Comparison of ENCODE assay signal across 23 mouse cellular contexts in genomic region chr6:146078136-146078535, GRCm38 (mm10).
DNase-seq lines count a peak whose midpoint lies in the region; ATAC-seq and TF ChIP-seq lines count a peak whose summit lies in the region.
"Had no signal": no experiment of that assay in that cellular context is flagged by ENCODE, and none has a peak within 500 bp of the region (broad histone marks: within the 10 kb centered on the region; RNA-seq: fewer than 3 reads in every experiment).

No protein-coding gene starts in this region.

- H3K27me3 ChIP-seq in kidney, embryonic 15.5 days, result no peaks in the 10 kb centered on the region
- no peaks in the 10 kb centered on the region for H3K27me3 ChIP-seq in midbrain, embryonic 15.5 days (replicated peaks)
- no peaks in the 10 kb centered on the region for H3K27me3 ChIP-seq in midbrain, postnatal 0 days (ENCODE audit: insufficient read depth, low read length)
- H3K27me3 ChIP-seq in limb, embryonic 10.5 days (ENCODE audit: low read depth, poor library complexity, severe bottlenecking), result no peaks in the 10 kb centered on the region
- no peaks in the 10 kb centered on the region for H3K27me3 ChIP-seq in forebrain, embryonic 11.5 days (ENCODE audit: control insufficient read depth, insufficient read depth, low read length)
- H3K27me3 ChIP-seq: heart, embryonic 12.5 days; heart, embryonic 15.5 days had no signal

- H3K36me3 ChIP-seq in kidney, embryonic 15.5 days, result no peaks in the 10 kb centered on the region
- H3K36me3 ChIP-seq in midbrain, embryonic 15.5 days (replicated peaks), result no peaks in the 10 kb centered on the region
- H3K36me3 ChIP-seq in midbrain, postnatal 0 days (ENCODE audit: insufficient read depth, low read length), result no peaks in the 10 kb centered on the region
- no peaks in the 10 kb centered on the region for H3K36me3 ChIP-seq in limb, embryonic 10.5 days
- H3K36me3 ChIP-seq in forebrain, embryonic 11.5 days (ENCODE audit: control insufficient read depth, insufficient read depth, low read length), result no peaks in the 10 kb centered on the region
- H3K36me3 ChIP-seq: forebrain, embryonic 10.5 days; heart, embryonic 12.5 days; heart, embryonic 15.5 days had no signal

- DNase-seq in kidney, adult 18-20 months, result no peak
- DNase-seq in midbrain, postnatal 0 days (ENCODE audit: low spot score), result no peak
- DNase-seq in ZHBTc4 (ENCODE audit: low read depth, low spot score), result peak; percentile 7
- DNase-seq in limb, embryonic 10.5 days (ENCODE audit: low spot score), result peak; percentile 31
- DNase-seq in forebrain, embryonic 11.5 days (ENCODE audit: low spot score), result no peak
- DNase-seq: adrenal gland, adult 8-10 months; cerebellum, adult 11-12 months; cerebellum, adult 8-10 months; cerebellum, postnatal 36 days; forebrain, postnatal 0 days; gastrocnemius, postnatal 14 days; heart, adult 18-20 months had no signal

- ATAC-seq in kidney, embryonic 15.5 days (replicated peaks; ENCODE audit: low FRiP score), result peak; percentile 56; the same call in 1 of the 2 replicates
- 0 out of 2 replicates have a peak, but pooled peaks have one; percentile 37 for ATAC-seq in midbrain, embryonic 15.5 days (replicated peaks)
- no peak for ATAC-seq in midbrain, postnatal 0 days (ENCODE audit: low FRiP score)
- no peak for ATAC-seq in forebrain, embryonic 11.5 days (replicated peaks; ENCODE audit: low FRiP score)
- ATAC-seq: activated CD4-positive, CD25-positive, alpha-beta regulatory T cell, adult 4 months; CD4-positive, CD25-positive, alpha-beta regulatory T cell, adult 4 months; forebrain, embryonic 14.5 days; forebrain, postnatal 0 days; hindbrain, postnatal 0 days had no signal

- TF ChIP-seq CTCF in midbrain, postnatal 0 days (IDR thresholded peaks at IDR 0.05), result no peak

- H3K9me3 ChIP-seq in kidney, embryonic 15.5 days (replicated peaks), result peaks cover 5% of the 10 kb centered on the region; the same call in 1 of the 2 replicates
- no peaks in the 10 kb centered on the region for H3K9me3 ChIP-seq in midbrain, embryonic 15.5 days
- H3K9me3 ChIP-seq in midbrain, postnatal 0 days (ENCODE audit: low read length), result 0 out of 2 replicates have a peak, but pooled peaks cover 6% of the 10 kb centered on the region
- no peaks in the 10 kb centered on the region for H3K9me3 ChIP-seq in limb, embryonic 10.5 days (replicated peaks)
- no peaks in the 10 kb centered on the region; the same call in 1 of the 2 replicates for H3K9me3 ChIP-seq in forebrain, embryonic 11.5 days (ENCODE audit: control insufficient read depth, low read length)
- H3K9me3 ChIP-seq: heart, embryonic 15.5 days had no signal

- H3K4me1 ChIP-seq in kidney, embryonic 15.5 days, result peaks cover 21% of the 10 kb centered on the region
- peaks cover 7% of the 10 kb centered on the region; the same call in 1 of the 2 replicates for H3K4me1 ChIP-seq in midbrain, embryonic 15.5 days
- no peaks in the 10 kb centered on the region for H3K4me1 ChIP-seq in midbrain, postnatal 0 days (ENCODE audit: insufficient read depth, low read length)
- peaks cover 30% of the 10 kb centered on the region for H3K4me1 ChIP-seq in limb, embryonic 10.5 days
- H3K4me1 ChIP-seq in forebrain, embryonic 11.5 days (replicated peaks; ENCODE audit: control insufficient read depth, insufficient read depth, low read length), result peaks cover 2% of the 10 kb centered on the region; the same call in 1 of the 2 replicates

- H3K27ac ChIP-seq in kidney, embryonic 15.5 days, result no peak overlapping the region
- no peak overlapping the region for H3K27ac ChIP-seq in midbrain, embryonic 15.5 days
- no peak overlapping the region for H3K27ac ChIP-seq in midbrain, postnatal 0 days (ENCODE audit: low read depth, low read length)
- no peak overlapping the region for H3K27ac ChIP-seq in limb, embryonic 10.5 days
- H3K27ac ChIP-seq in forebrain, embryonic 11.5 days (ENCODE audit: low read depth, low read length), result no peak overlapping the region
- H3K27ac ChIP-seq: forebrain, embryonic 10.5 days; gastrocnemius, adult 2 months; heart, embryonic 15.5 days; hindbrain, embryonic 14.5 days; hindbrain, postnatal 0 days had no signal

- no peak overlapping the region for H3K4me2 ChIP-seq in kidney, embryonic 15.5 days
- H3K4me2 ChIP-seq in midbrain, embryonic 15.5 days, result no peak overlapping the region
- H3K4me2 ChIP-seq in midbrain, postnatal 0 days (ENCODE audit: low read depth, low read length, poor library complexity, severe bottlenecking), result no peak overlapping the region
- no peak overlapping the region for H3K4me2 ChIP-seq in forebrain, embryonic 11.5 days (ENCODE audit: low read depth, low read length, severe bottlenecking)
- H3K4me2 ChIP-seq: heart, embryonic 12.5 days; heart, embryonic 15.5 days; hindbrain, embryonic 14.5 days had no signal

- H3K9ac ChIP-seq in kidney, embryonic 15.5 days, result no peak overlapping the region
- H3K9ac ChIP-seq in midbrain, embryonic 15.5 days, result no peak overlapping the region
- H3K9ac ChIP-seq in midbrain, postnatal 0 days (replicated peaks; ENCODE audit: low read length, poor library complexity, severe bottlenecking), result no peak overlapping the region
- no peak overlapping the region for H3K9ac ChIP-seq in forebrain, embryonic 11.5 days (ENCODE audit: low read length)
- H3K9ac ChIP-seq: forebrain, postnatal 0 days; heart, embryonic 12.5 days; heart, embryonic 15.5 days; hindbrain, embryonic 14.5 days had no signal

- WGBS in kidney, embryonic 15.5 days, result 69% methylated on average over 15 of the region's 15 CpGs
- 86% methylated on average over 15 of the region's 15 CpGs for WGBS in midbrain, embryonic 15.5 days
- WGBS in midbrain, postnatal 0 days, result 85% methylated on average over 15 of the region's 15 CpGs
- 84% methylated on average over 15 of the region's 15 CpGs for WGBS in limb, embryonic 10.5 days
- WGBS in forebrain, embryonic 11.5 days, result 88% methylated on average over 15 of the region's 15 CpGs

- no peak overlapping the region for H3K4me3 ChIP-seq in kidney, embryonic 15.5 days (replicated peaks)
- no peak overlapping the region for H3K4me3 ChIP-seq in midbrain, embryonic 15.5 days
- no peak overlapping the region for H3K4me3 ChIP-seq in midbrain, postnatal 0 days (ENCODE audit: low read depth, low read length)
- H3K4me3 ChIP-seq in limb, embryonic 10.5 days, result no peak overlapping the region
- no peak overlapping the region for H3K4me3 ChIP-seq in forebrain, embryonic 11.5 days (ENCODE audit: low read depth, low read length)
- H3K4me3 ChIP-seq: forebrain, embryonic 10.5 days; gastrocnemius, adult 2 months; heart, embryonic 12.5 days; heart, embryonic 15.5 days had no signal

Comparison
In these comparisons a context has a peak if more than half of its experiments do, and no peak if none do; other contexts are left out.
1. ATAC-seq: peak in kidney, embryonic 15.5 days (single experiment) and midbrain, embryonic 15.5 days (single experiment); none in midbrain, postnatal 0 days (single experiment) and forebrain, embryonic 11.5 days (single experiment).
2. DNase-seq: peak in ZHBTc4 (single experiment) and limb, embryonic 10.5 days (single experiment); none in kidney, adult 18-20 months (single experiment), midbrain, postnatal 0 days (single experiment) and forebrain, embryonic 11.5 days (single experiment).